Mouse (Mus musculus): ENCODE data around the gene Rnf135.
"Not testable (repeated sequence)": the region's sequence is repeated elsewhere in the genome, so short reads cannot be mapped to it uniquely, and the experiment has no call there.

Gene Rnf135

DNA sequence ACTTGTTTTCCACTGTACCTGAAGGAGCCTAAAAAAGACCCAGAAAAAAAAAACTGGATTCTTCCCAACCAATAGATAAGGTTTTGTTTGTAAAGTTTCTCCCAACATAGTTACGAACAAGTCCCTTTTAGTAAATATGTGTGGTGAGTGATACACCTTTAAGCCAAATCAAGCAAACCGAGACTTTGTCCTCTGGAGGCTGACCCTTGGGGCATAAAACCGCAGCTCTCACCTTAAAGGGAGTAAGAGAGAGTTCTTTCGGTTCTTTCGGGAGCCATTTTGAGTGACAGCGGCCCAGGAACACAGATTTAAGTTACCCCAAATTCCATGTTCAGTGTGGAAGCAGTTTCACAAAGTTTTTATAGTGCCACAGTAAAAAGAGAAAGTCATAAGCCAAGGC lies 18.6 kb downstream of the Rnf135 start:
- no peak for DNase-seq (ENCODE audit: low spot score)

DNA sequence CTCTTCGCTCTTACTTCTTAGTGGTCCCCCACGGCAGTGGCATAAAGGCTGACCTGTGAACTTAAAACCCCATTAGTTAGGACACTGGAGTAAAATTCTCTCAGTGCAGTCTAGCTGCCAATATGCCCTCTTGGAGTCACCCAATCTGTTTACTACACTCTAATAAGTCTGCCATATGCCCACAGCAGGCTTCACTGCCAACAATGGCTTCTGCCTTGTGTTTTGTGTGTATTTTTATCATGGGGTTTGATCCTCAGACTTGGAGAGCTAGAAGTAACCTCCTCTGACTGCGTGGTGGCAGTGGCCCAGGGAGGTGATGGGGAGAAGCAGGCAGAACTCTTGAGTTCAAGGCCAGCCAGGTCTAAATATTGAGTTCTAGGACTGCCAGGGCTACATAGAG lies 20.4 kb downstream of the Rnf135 start:
- no peak for DNase-seq (ENCODE audit: low spot score)

DNA sequence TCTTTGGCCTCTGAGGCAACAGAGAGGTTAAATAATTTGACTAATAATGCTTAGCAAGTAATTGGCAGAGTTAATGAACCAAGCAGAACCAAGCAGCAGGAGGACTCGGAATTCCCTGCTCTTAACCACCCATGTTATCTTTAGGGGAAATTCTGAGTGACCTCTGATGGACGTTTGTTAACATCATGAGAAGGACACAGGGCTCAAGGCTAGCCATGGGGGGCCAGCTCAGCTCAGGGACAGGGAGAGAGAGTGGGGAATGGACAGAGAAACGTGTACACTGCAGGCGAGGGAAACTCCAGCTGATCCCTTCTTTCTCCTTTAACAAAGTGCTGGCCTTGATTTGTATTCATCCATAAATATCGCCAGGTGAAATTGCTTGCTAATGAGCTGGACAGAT lies 21.3 kb downstream of the Rnf135 start:
- DNase-seq (ENCODE audit: low spot score) = no peak

DNA sequence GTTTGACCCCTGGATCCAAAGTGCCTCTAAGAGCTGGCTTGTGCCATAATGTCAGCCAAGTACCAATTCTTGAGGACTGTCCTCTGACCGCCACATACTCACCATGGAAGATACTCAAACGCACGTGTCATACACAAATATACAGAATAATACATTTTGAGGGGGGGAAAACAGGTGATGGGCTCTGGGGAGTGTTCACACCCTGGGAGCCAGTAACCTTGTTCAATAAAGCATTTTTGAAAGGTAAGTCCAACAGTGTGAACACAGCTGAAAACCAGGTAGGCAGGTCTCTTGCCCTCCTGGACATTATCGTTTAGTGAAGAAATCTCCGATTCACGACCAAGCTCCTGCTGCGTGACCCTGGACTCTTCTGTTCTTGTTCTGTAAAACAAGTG lies 24.8 kb downstream of the Rnf135 start:
- DNase-seq (ENCODE audit: low spot score) = no peak

DNA sequence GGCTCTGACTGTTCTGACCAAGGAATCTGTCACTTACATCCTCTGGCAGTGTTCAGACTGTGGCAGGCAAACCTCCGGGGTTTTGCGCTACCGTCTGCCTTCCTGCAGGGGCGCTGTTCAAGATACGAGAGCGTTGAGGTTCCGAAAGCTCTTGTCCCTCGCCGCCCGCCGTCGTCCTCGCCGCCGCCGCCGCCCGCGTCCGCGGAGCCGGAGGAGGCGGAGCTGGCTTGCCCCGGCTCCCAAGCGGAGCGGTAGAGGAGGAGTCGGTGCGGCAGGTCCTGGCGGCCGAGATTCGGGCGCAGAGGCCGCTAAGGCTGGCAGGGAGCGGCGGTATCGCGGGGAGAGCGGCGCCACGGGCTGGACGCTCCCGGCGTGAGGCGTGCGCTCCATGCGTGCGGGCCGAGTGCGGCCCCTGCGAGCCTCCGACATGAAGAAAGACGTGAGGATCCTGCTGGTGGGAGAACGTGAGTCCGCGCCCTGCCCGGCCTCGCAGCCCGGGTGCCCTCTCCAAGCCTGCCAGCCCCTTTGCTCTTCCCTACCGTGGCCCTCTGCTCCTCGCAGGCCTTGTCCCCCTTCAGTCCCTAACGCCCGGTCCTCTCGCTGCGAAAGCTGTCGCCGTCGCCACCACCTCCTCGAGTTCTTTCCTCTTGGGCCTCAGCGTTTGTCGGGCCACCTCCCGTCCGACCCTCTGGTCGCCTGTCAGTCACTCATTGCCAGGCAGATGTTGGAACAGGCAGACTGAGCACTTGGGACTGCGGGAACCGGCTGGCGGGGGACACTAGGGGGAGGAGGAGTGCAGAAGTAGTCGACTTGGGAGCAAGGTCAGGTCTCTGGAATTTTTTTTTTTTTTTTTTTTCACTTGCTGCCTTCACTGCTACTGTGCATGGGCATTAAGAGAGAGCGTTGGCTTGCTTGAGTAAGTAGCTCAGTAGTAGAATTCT lies 25.5 kb downstream of the Rnf135 start, which contains the start of gene Rhot1:
Gene Rhot1 (plus strand): TSS at position 160 of the 941 bp plus-strand sequence.
- DNase-seq (ENCODE audit: low spot score) = peak; percentile 99

DNA sequence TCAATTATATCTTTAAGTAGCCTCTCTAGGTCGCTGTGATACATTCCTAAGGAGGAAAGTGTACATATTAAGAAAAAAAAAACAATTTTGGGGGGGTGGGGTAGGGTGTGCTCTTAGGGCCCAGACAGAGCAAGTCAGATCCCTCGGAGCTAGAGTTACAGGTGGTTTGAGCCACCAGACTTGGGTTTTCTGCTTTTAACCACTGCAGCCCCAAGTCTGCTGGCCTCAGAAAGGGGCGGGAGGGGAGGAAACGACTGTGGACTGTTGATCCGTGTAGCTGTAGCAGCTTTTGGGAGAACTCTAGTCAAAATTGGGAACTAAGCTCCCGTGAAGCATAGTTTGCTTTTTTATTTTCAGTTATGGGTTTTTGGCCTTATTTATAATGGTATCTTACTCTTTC lies 26.7 kb downstream of the Rnf135 start:
- no peak for DNase-seq (ENCODE audit: low spot score)

DNA sequence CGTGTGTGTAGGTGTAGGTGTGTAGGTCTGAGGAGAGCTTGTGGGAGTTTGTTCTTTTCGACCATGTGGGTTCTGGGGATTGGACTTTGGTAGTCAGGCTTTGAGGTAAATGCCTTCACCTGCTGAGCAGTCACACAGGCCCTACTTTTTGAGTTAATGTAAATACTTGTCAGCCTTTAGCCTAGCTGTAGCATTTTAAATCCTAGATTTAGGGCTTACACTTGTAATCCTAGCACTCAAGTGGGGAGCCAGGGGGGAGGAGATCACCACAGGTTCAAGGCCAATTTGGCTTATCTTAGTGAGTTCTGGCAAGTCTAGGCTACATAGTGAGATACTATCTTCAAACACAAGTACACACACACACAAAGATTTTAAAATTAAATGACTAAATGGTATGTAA lies 28.6 kb downstream of the Rnf135 start:
- DNase-seq (ENCODE audit: low spot score) = no peak

DNA sequence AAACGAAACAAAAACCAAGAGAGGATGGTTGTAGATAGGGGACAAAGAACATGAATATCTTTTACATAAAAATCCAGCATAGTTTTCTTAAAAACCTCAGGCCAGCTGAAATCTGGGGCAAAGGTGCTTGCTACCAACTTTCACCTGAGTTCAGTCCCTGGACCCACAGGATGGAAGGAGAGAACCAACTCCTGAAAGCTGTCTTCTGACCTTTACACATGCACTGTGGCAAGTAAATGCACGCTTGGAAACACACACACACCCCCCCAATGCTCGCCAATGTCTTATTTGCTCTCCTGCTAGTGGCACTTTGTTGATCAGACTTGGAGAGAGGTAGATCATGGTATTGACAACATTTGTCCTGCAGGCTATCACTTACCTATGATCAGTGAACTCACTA lies 31.6 kb downstream of the Rnf135 start:
- no peak for DNase-seq (ENCODE audit: low spot score)

DNA sequence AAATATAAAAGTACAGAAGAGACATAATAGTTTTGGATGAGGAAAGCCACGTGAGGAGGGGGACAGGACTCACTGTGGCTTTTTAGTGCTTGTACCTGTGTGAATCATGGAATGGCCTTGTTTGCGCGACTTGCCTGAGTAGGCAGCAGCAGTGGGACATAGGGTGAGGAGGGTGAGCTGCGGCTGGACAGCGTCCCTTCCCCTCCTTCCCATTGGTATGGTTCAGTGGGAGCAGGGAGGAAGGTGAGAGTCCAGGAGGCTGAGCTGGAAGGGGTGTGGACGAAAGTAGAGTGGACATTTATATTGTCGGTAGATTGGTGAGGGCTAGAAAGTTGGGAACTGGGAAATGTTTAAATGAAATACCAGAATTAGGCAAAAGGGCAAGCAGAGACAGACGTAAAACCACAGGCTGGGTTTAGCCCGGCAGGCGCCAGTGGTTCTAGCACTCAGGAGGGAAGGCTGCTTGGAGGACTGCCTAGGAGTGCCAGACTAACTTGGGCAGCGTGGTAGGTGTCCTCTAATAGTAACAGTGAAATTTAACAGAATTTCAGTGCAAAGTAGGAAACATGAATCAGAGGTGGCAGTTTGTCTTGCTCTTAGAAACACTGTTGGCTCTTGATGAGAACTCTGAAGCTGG lies 35.1 kb downstream of the Rnf135 start:
- DNase-seq (ENCODE audit: low spot score) = no peak

DNA sequence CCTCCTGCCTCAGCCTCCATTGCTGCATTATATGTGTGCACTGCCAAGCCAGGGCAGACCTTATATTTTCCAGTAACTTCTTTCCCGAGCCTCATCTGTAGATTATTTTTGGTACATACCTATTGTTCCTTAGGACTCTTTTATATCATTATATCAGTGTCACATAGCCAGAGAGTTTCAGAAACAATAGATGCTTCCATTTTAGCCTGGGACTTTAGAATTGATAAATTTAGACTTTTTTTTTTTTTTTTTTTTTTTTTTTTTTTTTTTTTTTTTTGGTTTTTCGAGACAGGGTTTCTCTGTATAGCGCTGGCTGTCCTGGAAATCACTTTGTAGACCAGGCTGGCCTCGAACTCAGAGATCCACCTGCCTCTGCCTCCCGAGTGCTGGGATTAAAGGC lies 46.4 kb downstream of the Rnf135 start:
- not testable (repeated sequence) for DNase-seq (ENCODE audit: low spot score)

DNA sequence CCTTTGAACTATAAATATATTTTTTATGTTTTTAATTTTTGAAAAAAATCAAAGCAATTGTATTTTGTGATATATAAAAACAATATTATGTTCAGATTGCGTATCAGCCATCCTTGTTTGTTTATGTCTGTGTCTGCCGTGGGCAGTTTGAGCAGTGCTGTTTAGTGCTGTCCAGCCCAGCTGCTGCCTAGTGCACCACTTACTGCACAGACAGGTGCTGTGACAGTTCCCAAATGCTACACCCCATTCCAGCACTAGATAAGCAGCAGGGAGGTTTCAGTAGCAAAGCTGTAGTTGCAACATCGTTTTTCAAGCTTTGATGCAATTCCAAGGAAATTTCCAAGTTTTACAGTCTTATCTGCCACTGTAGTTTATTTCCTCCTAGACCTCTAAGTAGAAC lies 53.6 kb downstream of the Rnf135 start:
- no peak for DNase-seq (ENCODE audit: low spot score)

DNA sequence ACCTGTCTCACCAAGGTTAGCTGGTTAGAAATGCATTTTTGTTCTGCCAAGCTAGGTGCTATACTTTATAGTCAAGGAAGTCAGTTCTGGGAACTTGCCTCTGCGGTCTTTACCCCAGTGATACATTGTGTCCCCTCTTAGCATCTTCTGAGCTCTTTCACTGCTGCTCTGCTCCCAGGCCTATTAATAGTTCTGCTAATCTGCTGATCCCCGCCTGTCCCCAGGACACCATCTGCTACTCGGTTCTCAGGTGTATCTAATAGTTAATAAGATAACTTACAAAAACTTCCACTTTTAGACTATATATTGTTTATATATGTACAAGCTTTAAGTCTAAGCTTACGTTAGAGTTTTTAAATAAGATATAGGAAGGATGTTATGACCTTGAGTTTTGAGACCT lies 54.7 kb downstream of the Rnf135 start:
- DNase-seq (ENCODE audit: low spot score) = no peak

DNA sequence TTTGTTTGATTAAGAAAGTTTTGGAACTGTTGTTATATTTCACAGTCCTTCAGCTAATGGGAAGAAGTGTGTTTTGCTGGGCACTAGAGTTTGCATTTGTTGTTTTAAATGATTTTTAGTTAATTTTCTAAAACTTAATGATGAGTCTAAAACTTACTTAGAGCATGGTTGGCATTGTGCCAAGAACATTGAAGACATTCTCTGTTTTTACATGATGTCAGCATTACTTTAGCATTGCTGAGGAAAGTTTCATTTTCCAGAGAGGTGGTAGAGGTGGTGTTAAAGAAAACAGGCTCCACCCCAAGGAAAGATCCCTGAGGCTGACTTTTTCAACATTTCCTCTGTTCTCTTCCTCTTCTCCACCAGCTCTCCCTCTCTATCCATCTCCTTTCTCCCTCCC lies 63.4 kb downstream of the Rnf135 start:
- DNase-seq (ENCODE audit: low spot score) = no peak

DNA sequence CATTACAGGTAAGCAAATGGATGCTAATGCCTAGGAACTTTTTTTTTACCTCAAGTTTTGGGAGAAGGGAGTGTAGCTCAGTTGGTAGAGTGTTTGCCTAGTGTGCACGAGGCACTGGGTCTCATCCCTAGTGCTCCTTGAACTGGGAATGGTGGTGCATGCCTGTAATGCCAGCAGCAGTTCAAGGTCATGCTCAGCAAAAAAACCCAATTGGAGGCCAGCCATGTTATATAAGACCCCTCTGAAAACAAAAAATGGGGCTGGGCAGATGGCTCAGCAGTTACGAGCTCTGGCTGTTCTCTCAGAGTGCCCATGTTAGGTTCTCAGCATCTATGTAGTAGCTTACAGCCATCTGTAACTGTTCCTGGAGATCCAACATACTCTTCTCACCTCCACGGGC lies 64.9 kb downstream of the Rnf135 start:
- no peak for DNase-seq (ENCODE audit: low spot score)

Measured in embryo, embryonic 10 days (tissue).